Comparison of ENCODE assay signal across 8 mouse cellular contexts in genomic region chr10:59308993-59309715, GRCm38 (mm10). TPM values are rescaled to one million over a fixed set of nuclear protein-coding genes. Genes with fewer than 3 reads are reported as not detected.
DNase-seq lines count a peak whose midpoint lies in the region; ATAC-seq and TF ChIP-seq lines count a peak whose summit lies in the region.
"Had no signal": no experiment of that assay in that cellular context is flagged by ENCODE, and none has a peak within 500 bp of the region (broad histone marks: within the 10 kb centered on the region; RNA-seq: fewer than 3 reads in every experiment).

No protein-coding gene starts in this region.

- no peak overlapping the region for H3K4me2 ChIP-seq in kidney, postnatal 0 days (ENCODE audit: low read length)
- H3K4me2 ChIP-seq: embryonic facial prominence, embryonic 12.5 days had no signal

- DNase-seq in kidney, adult 9 months = peak; percentile 67
- no peak for DNase-seq in kidney, adult 11 months
- peak; percentile 77 for DNase-seq in CD4-positive, CD25-positive, alpha-beta regulatory T cell, adult 2 months (ENCODE audit: low read depth, low spot score)
- peak; percentile 28 for DNase-seq in kidney, postnatal 0 days (ENCODE audit: low spot score)
- peak; percentile 59 for DNase-seq in splenic B cell, adult 2 months (ENCODE audit: low read depth, low spot score)
- no peak for DNase-seq in urinary bladder, postnatal 10 days (ENCODE audit: low spot score)

- no peaks in the 10 kb centered on the region for H3K4me1 ChIP-seq in kidney, postnatal 0 days (replicated peaks; ENCODE audit: insufficient read depth, low read length)
- H3K4me1 ChIP-seq: embryonic facial prominence, embryonic 12.5 days had no signal

- no peak overlapping the region for H3K9ac ChIP-seq in kidney, postnatal 0 days (ENCODE audit: low read depth, low read length)
- H3K9ac ChIP-seq: embryonic facial prominence, embryonic 12.5 days had no signal

- TF ChIP-seq CTCF in kidney, postnatal 0 days (IDR thresholded peaks at IDR 0.05; ENCODE audit: low read depth) = peak; percentile 71; the same call in 1 of the 2 replicates

- H3K36me3 ChIP-seq in kidney, postnatal 0 days (ENCODE audit: insufficient read depth, low read length) = no peaks in the 10 kb centered on the region
- no peaks in the 10 kb centered on the region for H3K36me3 ChIP-seq in splenic B cell, adult 2 months (ENCODE audit: control insufficient read depth, insufficient read depth, low read length, poor library complexity, severe bottlenecking)
- H3K36me3 ChIP-seq: embryonic facial prominence, embryonic 12.5 days had no signal

- no peaks in the 10 kb centered on the region for H3K27me3 ChIP-seq in kidney, postnatal 0 days (ENCODE audit: insufficient read depth, low read length)
- H3K27me3 ChIP-seq in splenic B cell, adult 2 months (ENCODE audit: control insufficient read depth, insufficient read depth, low read length, poor library complexity, severe bottlenecking) = no peaks in the 10 kb centered on the region
- H3K27me3 ChIP-seq: embryonic facial prominence, embryonic 12.5 days had no signal

- WGBS in kidney, postnatal 0 days = 39% methylated on average over 3 of the region's 3 CpGs

- no peak overlapping the region for H3K27ac ChIP-seq in kidney, postnatal 0 days
- H3K27ac ChIP-seq: embryonic facial prominence, embryonic 12.5 days had no signal

- H3K9me3 ChIP-seq in kidney, postnatal 0 days (replicated peaks; ENCODE audit: low read length) = no peaks in the 10 kb centered on the region
- H3K9me3 ChIP-seq: embryonic facial prominence, embryonic 12.5 days had no signal

- ATAC-seq in activated CD4-positive, CD25-positive, alpha-beta regulatory T cell, adult 4 months = peak; percentile 57
- no peak for ATAC-seq in kidney, postnatal 0 days (replicated peaks; ENCODE audit: low FRiP score, low read depth)

- no peak overlapping the region for H3K4me3 ChIP-seq in kidney, postnatal 0 days (replicated peaks; ENCODE audit: low read depth, low read length)
- H3K4me3 ChIP-seq: embryonic facial prominence, embryonic 12.5 days had no signal

RNA-seq across cellular contexts. Expression of gene P4ha1, which starts 13.9 kb away (rescaled TPM):
- 10 to 100 TPM; 36.8 to 37.7 TPM for polyA plus RNA-seq in activated CD4-positive, CD25-positive, alpha-beta regulatory T cell, adult 4 months (2017; shearing (Covaris generic))
- polyA plus RNA-seq in kidney, postnatal 0 days (2015; fragmentation: Nextera tagmentation; extraction: Ambion mirVana) = 27.9 and 31.3 TPM in 2 replicates

Comparison
In these comparisons a context has a peak if more than half of its experiments do, and no peak if none do; other contexts are left out.
1. DNase-seq: peak in kidney, adult 9 months (single experiment), CD4-positive, CD25-positive, alpha-beta regulatory T cell, adult 2 months (single experiment), kidney, postnatal 0 days (single experiment) and splenic B cell, adult 2 months (single experiment); none in kidney, adult 11 months (single experiment) and urinary bladder, postnatal 10 days (single experiment).